Mouse (Mus musculus) brain, embryonic 14.5 days (tissue): ENCODE measurements around the gene Iqcd.

Source experiments
- CTCF ChIP-seq: fragments of 200-500 bp; IDR thresholded peaks from 2 replicates; pipeline ENCODE4 v1.5.1; 2012; ENCODE audit warnings: inconsistent platforms, mild to moderate bottlenecking, moderate library complexity, borderline replicate concordance; ENCODE audit not compliant: insufficient read depth, insufficient read length; ENCODE audit errors: extremely low read depth
- POLR2A ChIP-seq: fragments of 200-500 bp; IDR thresholded peaks from 2 replicates; pipeline ENCODE4 v1.6.1; 2012; ENCODE audit warnings: mild to moderate bottlenecking, inconsistent platforms, borderline replicate concordance; ENCODE audit not compliant: poor library complexity, insufficient read depth, insufficient read length, severe bottlenecking; ENCODE audit errors: extremely low read depth

DNA sequence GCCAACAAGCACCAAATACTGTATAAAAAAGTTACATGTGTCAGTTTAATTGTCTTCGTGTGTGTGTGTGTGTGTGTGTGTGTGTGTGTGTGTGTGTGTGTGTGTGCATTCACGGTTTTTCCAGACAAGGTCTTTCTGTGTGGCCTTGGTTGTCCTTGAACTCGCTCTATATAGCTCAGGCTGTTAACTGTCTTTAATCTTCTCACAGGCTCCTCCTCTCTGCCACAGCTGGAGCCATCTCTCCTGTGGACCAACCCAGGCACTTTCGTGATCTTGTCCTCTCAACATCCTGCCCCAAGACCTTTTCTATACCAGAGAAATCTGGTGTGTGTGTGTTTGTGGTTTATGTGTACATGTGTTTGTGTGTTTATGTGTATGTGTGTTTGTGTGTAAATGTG is 24.9 kb upstream of the Iqcd start:
- TF ChIP-seq CTCF: no peak
- no peak for TF ChIP-seq POLR2A
